Mouse (Mus musculus) left cerebral cortex, postnatal 4 days (tissue): ENCODE results near the gene Commd1. TPM values are rescaled to one million over a fixed set of nuclear protein-coding genes. Genes with fewer than 3 reads are reported as not detected.

Experiments used
- DNase-seq: peaks from one replicate; pipeline ENCODE4 v3.0.0-alpha.2; 2022
- intact Hi-C: fragments of 180-260 bp; cut with DNase I; formaldehyde crosslinking; loops from one replicate; pipeline ENCODE4 v1.15.1; 2025
- total RNA-seq, 2 experiments: library from RNA; stranded (reverse); gene quantifications; 2 replicates each; pipeline ENCODE4 v1.2.3; 2021

Commd1 gene
- total RNA-seq, 2 experiments from 2014 or later: 60.6 to 68.7 TPM

GRCm38 (mm10) chr11:22865635-22866246 is 116.4 kb downstream of the Commd1 start:
- DNase-seq: no peak
- intact Hi-C loops: loop anchor here (10.0 kb wide), 1 partner anchor 89 kb away; no protein-coding TSS in a partner anchor

GRCm38 (mm10) chr11:22864305-22865060 is 117.7 kb downstream of the Commd1 start:
- intact Hi-C loops: loop anchor here (10.0 kb wide), 1 partner anchor 90 kb away; no protein-coding TSS in a partner anchor
- no peak for DNase-seq

GRCm38 (mm10) chr11:22863581-22863980 is 118.6 kb downstream of the Commd1 start:
- intact Hi-C loops: loop anchor here (10.0 kb wide), 1 partner anchor 91 kb away; no protein-coding TSS in a partner anchor
- no peak for DNase-seq

GRCm38 (mm10) chr11:22861315-22861714 is 120.9 kb downstream of the Commd1 start:
- DNase-seq: no peak
- intact Hi-C loops: loop anchor here (10.0 kb wide), 1 partner anchor 93 kb away; no protein-coding TSS in a partner anchor

- intact Hi-C loops: loop anchor here (10.0 kb wide), 1 partner anchor 94 kb away; no protein-coding TSS in a partner anchor
- DNase-seq: no peak
Observed at GRCm38 (mm10) chr11:22860335-22861227, 121.6 kb downstream of the Commd1 start, which contains the start of gene B3gnt2. B3gnt2 (minus strand) TSS chr11:22860961.

- peak; percentile 84 for DNase-seq
- intact Hi-C loops: loop anchor here (10.0 kb wide), 2 partner anchors 95 to 225 kb away; no protein-coding TSS in a partner anchor
Observed at GRCm38 (mm10) chr11:22859633-22860334, 122.4 kb downstream of the Commd1 start.

GRCm38 (mm10) chr11:22859301-22859632 is 122.9 kb downstream of the Commd1 start:
- no peak for DNase-seq
- intact Hi-C loops: loop anchor here (10.0 kb wide), 1 partner anchor 224 kb away; no protein-coding TSS in a partner anchor

GRCm38 (mm10) chr11:22858441-22859300 is 123.5 kb downstream of the Commd1 start:
- DNase-seq: no peak
- intact Hi-C loops: loop anchor here (10.0 kb wide), 1 partner anchor 224 kb away; no protein-coding TSS in a partner anchor

GRCm38 (mm10) chr11:22857705-22858440 is 124.3 kb downstream of the Commd1 start:
- intact Hi-C loops: loop anchor here (10.0 kb wide), 1 partner anchor 223 kb away; no protein-coding TSS in a partner anchor
- no peak for DNase-seq

- intact Hi-C loops: loop anchor here (10.0 kb wide), 1 partner anchor 222 kb away; no protein-coding TSS in a partner anchor
- DNase-seq: no peak
Observed at GRCm38 (mm10) chr11:22857106-22857704, 125.0 kb downstream of the Commd1 start.

- DNase-seq: no peak
- intact Hi-C loops: loop anchor here (10.0 kb wide), 1 partner anchor 222 kb away; no protein-coding TSS in a partner anchor
Observed at GRCm38 (mm10) chr11:22856371-22856965, 125.7 kb downstream of the Commd1 start.

GRCm38 (mm10) chr11:22854571-22854970 is 127.6 kb downstream of the Commd1 start:
- DNase-seq: no peak
- intact Hi-C loops: loop anchor here (10.0 kb wide), 1 partner anchor 220 kb away; no protein-coding TSS in a partner anchor

- intact Hi-C loops: loop anchor here (10.0 kb wide), 1 partner anchor 219 kb away; no protein-coding TSS in a partner anchor
- no peak for DNase-seq
Observed at GRCm38 (mm10) chr11:22853477-22854157, 128.6 kb downstream of the Commd1 start.

GRCm38 (mm10) chr11:22852510-22852909 is 129.7 kb downstream of the Commd1 start:
- intact Hi-C loops: loop anchor here (10.0 kb wide), 1 partner anchor 218 kb away; no protein-coding TSS in a partner anchor
- no peak for DNase-seq

- intact Hi-C loops: loop anchor here (10.0 kb wide), 1 partner anchor 217 kb away; no protein-coding TSS in a partner anchor
- no peak for DNase-seq
Observed at GRCm38 (mm10) chr11:22851416-22851815, 130.8 kb downstream of the Commd1 start.

GRCm38 (mm10) chr11:22850077-22850476 is 132.1 kb downstream of the Commd1 start:
- intact Hi-C loops: loop anchor here (10.0 kb wide), 1 partner anchor 215 kb away; no protein-coding TSS in a partner anchor
- DNase-seq: no peak
